13 mouse cellular contexts compared by ENCODE assay signal in the genomic region with DNA sequence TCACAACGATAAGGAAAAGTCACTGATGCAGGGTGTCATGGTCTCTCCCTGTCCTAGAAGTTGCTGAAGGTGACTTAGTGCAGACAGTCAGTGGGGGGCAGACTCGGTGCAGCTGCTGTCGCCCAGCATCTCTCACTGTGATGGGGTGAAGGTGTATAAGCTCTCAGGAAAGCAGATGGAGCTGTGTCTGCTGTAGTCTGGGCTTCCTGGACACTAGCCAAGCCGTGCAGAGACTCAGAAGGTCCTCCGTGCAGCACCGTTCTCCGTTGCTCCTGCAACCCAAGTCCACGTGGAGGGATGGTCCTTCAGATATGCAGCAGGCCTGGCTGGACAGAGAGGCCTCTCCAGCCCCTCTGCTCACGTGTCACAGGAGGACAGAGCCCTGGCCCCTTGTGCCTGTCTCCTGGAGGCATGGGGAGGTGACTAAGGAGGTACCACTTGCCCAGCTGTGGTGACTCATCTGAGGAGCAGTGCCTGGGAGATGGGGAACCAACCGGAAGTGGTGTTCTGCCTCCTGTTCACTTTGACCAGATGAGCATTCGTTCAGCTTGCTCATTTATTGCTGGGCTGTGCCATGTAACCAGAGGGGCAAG.
DNase-seq lines count a peak whose midpoint lies in the region; TF ChIP-seq lines count a peak whose summit lies in the region.
"Had no signal": no experiment of that assay in that cellular context is flagged by ENCODE, and none has a peak within 500 bp of the region (broad histone marks: within the 10 kb centered on the region; RNA-seq: fewer than 3 reads in every experiment).

No protein-coding gene starts in this region.

- H3K9ac ChIP-seq in CH12.LX (ENCODE audit: insufficient read depth, low read depth) = no peak overlapping the region
- H3K9ac ChIP-seq: embryonic facial prominence, embryonic 13.5 days; intestine, embryonic 15.5 days; neural tube, embryonic 12.5 days had no signal

- H3K4me2 ChIP-seq in CH12.LX (ENCODE audit: insufficient read depth, low read depth, poor library complexity, severe bottlenecking) = no peak overlapping the region
- H3K4me2 ChIP-seq: embryonic facial prominence, embryonic 13.5 days; intestine, embryonic 15.5 days; liver, embryonic 11.5 days; neural tube, embryonic 12.5 days had no signal

- peaks cover 11 to 20% of the 10 kb centered on the region in 2 experiments for H3K4me1 ChIP-seq in CH12.LX (ENCODE audit: control insufficient read depth in 1 of 2, insufficient read depth in 2 of 2)

- in situ Hi-C loops in CH12.LX (cut with MboI; ENCODE audit: low pct_ligation_motif_present, low pct_unique_long_range_greater_than_20kb, low sequenced_read_pairs) = no loop called here

- H3K9me3 ChIP-seq in CH12.LX (replicated peaks; ENCODE audit: low read length) = no peaks in the 10 kb centered on the region
- H3K9me3 ChIP-seq: embryonic facial prominence, embryonic 13.5 days; intestine, embryonic 15.5 days; neural tube, embryonic 12.5 days had no signal

- no peaks in the 10 kb centered on the region for H3K79me2 ChIP-seq in CH12.LX (replicated peaks; ENCODE audit: control insufficient read depth, extremely low read depth, insufficient read depth, poor library complexity, severe bottlenecking)

- H3K27me3 ChIP-seq in CH12.LX (replicated peaks) = no peaks in the 10 kb centered on the region
- H3K27me3 ChIP-seq: embryonic facial prominence, embryonic 13.5 days; intestine, embryonic 15.5 days had no signal

- H3K27ac ChIP-seq in CH12.LX (ENCODE audit: insufficient read depth, low read depth) = no peak overlapping the region
- H3K27ac ChIP-seq: embryonic facial prominence, embryonic 13.5 days; intestine, embryonic 15.5 days; neural tube, embryonic 12.5 days had no signal

- dilution Hi-C loops in CH12.LX (cut with MboI; ENCODE audit: extremely low pct_ligation_motif_present, extremely low pct_unique_long_range_greater_than_20kb, low sequenced_read_pairs) = no loop called here

- no peak; the same call in 1 of the 2 replicates for TF ChIP-seq EP300 in CH12.LX (IDR thresholded peaks at IDR 0.05; ENCODE audit: low read length)

- no peak for TF ChIP-seq POLR2A in CH12.LX (IDR thresholded peaks at IDR 0.05; ENCODE audit: low read depth, low read length)

- H3K4me3 ChIP-seq in CH12.LX (replicated peaks in 1 of 3; ENCODE audit: low read depth in 2 of 3, low read length in 2 of 3, poor library complexity in 1 of 3) = no peak overlapping the region
- H3K4me3 ChIP-seq: embryonic facial prominence, embryonic 13.5 days; intestine, embryonic 15.5 days; neural tube, embryonic 12.5 days had no signal

- peak; percentile 10 to 19 for DNase-seq in left cerebral cortex, adult 18-20 months (ENCODE audit: low spot score in 2 of 2)
- DNase-seq in left cerebral cortex, adult 8-10 months (ENCODE audit: low spot score in 2 of 2) = no peak
- no peak for DNase-seq in CH12.LX (ENCODE audit: extremely low read depth)
- DNase-seq in adrenal gland, postnatal 10 days = peak; percentile 50
- peak; percentile 30 to 38 for DNase-seq in cerebellum, postnatal 36 days
- DNase-seq in gastrocnemius, adult 8-10 months (ENCODE audit: low spot score in 2 of 2) = no peak
- DNase-seq in lung, postnatal 10 days = no peak
- DNase-seq: lung, postnatal 4 days; thymus, adult 18-20 months had no signal

- TF ChIP-seq CTCF in CH12.LX (conservative IDR thresholded peaks at IDR 0.05 in 1 of 2, IDR thresholded peaks at IDR 0.05 in 1 of 2; ENCODE audit: low read depth in 2 of 2, low read length in 2 of 2) = peak in 1 of 2 experiments; percentile 39; a peak in 2 of 4 replicates

- TF ChIP-seq RAD21 in CH12.LX (IDR thresholded peaks at IDR 0.05; ENCODE audit: low read depth, low read length) = peak; percentile 38

- H3K36me3 ChIP-seq in CH12.LX (replicated peaks in 1 of 2; ENCODE audit: control insufficient read depth in 1 of 2, insufficient read depth in 1 of 2, low read length in 1 of 2) = no peaks in the 10 kb centered on the region
- H3K36me3 ChIP-seq: embryonic facial prominence, embryonic 13.5 days; intestine, embryonic 15.5 days; neural tube, embryonic 12.5 days had no signal

TF ChIP-seq in CH12.LX, 34 proteins besides CTCF, POLR2A, EP300 and RAD21:
- TF ChIP-seq SMC3 (IDR thresholded peaks at IDR 0.05; ENCODE audit: low read depth, low read length) = peak; percentile 35
- no peak for TF ChIP-seq MYC (IDR thresholded peaks at IDR 0.05; ENCODE audit: low read depth, low read length)
- peak; percentile 64 for TF ChIP-seq BHLHE40 (IDR thresholded peaks at IDR 0.05; ENCODE audit: low read depth, low read length)
- no peak for TF ChIP-seq CHD2 (IDR thresholded peaks at IDR 0.05; ENCODE audit: low read length)
- no peak for TF ChIP-seq CHD1 (IDR thresholded peaks at IDR 0.05; ENCODE audit: low read depth, low read length)
- no peak for TF ChIP-seq TBP (conservative IDR thresholded peaks at IDR 0.05; ENCODE audit: low read depth, low read length)
- no peak for TF ChIP-seq JUND (conservative IDR thresholded peaks at IDR 0.05; ENCODE audit: low read depth, low read length)
- no peak for TF ChIP-seq SIN3A (IDR thresholded peaks at IDR 0.05; ENCODE audit: low read length)
- no peak for TF ChIP-seq USF2 (conservative IDR thresholded peaks at IDR 0.05; ENCODE audit: low read depth, low read length)
- 0 out of 2 replicates have a peak, but pooled peaks have one; percentile 22 for TF ChIP-seq ETS1 (conservative IDR thresholded peaks at IDR 0.05; ENCODE audit: low read depth, low read length)
- no peak for TF ChIP-seq POLR2AphosphoS2 (IDR thresholded peaks at IDR 0.05; ENCODE audit: low read depth, low read length)
- no peak for TF ChIP-seq E2F4 (IDR thresholded peaks at IDR 0.05; ENCODE audit: insufficient replicate concordance, low read depth, low read length)
- no peak for TF ChIP-seq PAX5 (IDR thresholded peaks at IDR 0.05; ENCODE audit: low read length)
- no peak for TF ChIP-seq ZKSCAN1 (IDR thresholded peaks at IDR 0.05; ENCODE audit: borderline replicate concordance, low read depth, low read length)
- TF ChIP-seq TCF12 (IDR thresholded peaks at IDR 0.05; ENCODE audit: low read depth, low read length) = no peak
- no peak for TF ChIP-seq ZNF384 (IDR thresholded peaks at IDR 0.05; ENCODE audit: low read depth, low read length)
- no peak for TF ChIP-seq MXI1 (IDR thresholded peaks at IDR 0.05; ENCODE audit: low read depth, low read length)
- no peak for TF ChIP-seq UBTF (IDR thresholded peaks at IDR 0.05; ENCODE audit: low read depth, low read length)
- no peak for TF ChIP-seq NELFE (IDR thresholded peaks at IDR 0.05; ENCODE audit: low read depth, low read length)
- no peak for TF ChIP-seq MAX (IDR thresholded peaks at IDR 0.05; ENCODE audit: low read length)
- no peak for TF ChIP-seq MAFK (IDR thresholded peaks at IDR 0.05; ENCODE audit: insufficient replicate concordance, low read length)
- TF ChIP-seq RCOR1 (conservative IDR thresholded peaks at IDR 0.05; ENCODE audit: low read depth, low read length) = no peak

Comparison
In these comparisons a context has a peak if more than half of its experiments do, and no peak if none do; other contexts are left out.
1. DNase-seq: peak in left cerebral cortex, adult 18-20 months (2 of 2), adrenal gland, postnatal 10 days (single experiment) and cerebellum, postnatal 36 days (2 of 2); none in left cerebral cortex, adult 8-10 months (0 of 2), CH12.LX (single experiment), gastrocnemius, adult 8-10 months (0 of 2) and lung, postnatal 10 days (single experiment).